Mouse (Mus musculus) limb, embryonic 12.5 days (tissue): Measurements from ENCODE around the gene Sucla2. TPM values are rescaled to one million over a fixed set of nuclear protein-coding genes. Genes with fewer than 3 reads are reported as not detected.

Experiments
- ATAC-seq: fragments of 200-750 bp; cut with Nextera tagmentation; 2 replicates; pipeline ENCODE4 v1.8.0; 2017; ENCODE audit warnings: low read depth, moderate TSS enrichment; ENCODE audit not compliant: insufficient number of reproducible peaks, insufficient read depth, low FRiP score, low TSS enrichment
- H3K27ac ChIP-seq: fragments of 300-500 bp; sonication (generic); 2 replicates; pipeline ENCODE4 v1.5.1; 2016; ENCODE audit warnings: mild to moderate bottlenecking, moderate library complexity
- H3K27me3 ChIP-seq: fragments of 300-500 bp; sonication (generic); 2 replicates; pipeline ENCODE4 v1.6.1; 2016; ENCODE audit warnings: mild to moderate bottlenecking, moderate library complexity
- H3K36me3 ChIP-seq: fragments of 300-500 bp; sonication (generic); 2 replicates; pipeline ENCODE4 v1.6.1; 2016; ENCODE audit warnings: mild to moderate bottlenecking, moderate library complexity
- H3K4me1 ChIP-seq: fragments of 300-500 bp; sonication (generic); replicated peaks from 2 replicates; pipeline ENCODE4 v1.6.1; 2016
- H3K4me2 ChIP-seq: fragments of 300-500 bp; sonication (generic); 2 replicates; pipeline ENCODE4 v1.6.1; 2016; ENCODE audit warnings: mild to moderate bottlenecking, moderate library complexity
- H3K4me3 ChIP-seq: fragments of 300-500 bp; sonication (generic); replicated peaks from 2 replicates; pipeline ENCODE4 v1.5.1; 2016; ENCODE audit warnings: mild to moderate bottlenecking
- H3K9ac ChIP-seq: fragments of 300-500 bp; sonication (generic); replicated peaks from 2 replicates; pipeline ENCODE4 v1.6.1; 2016; ENCODE audit warnings: mild to moderate bottlenecking, moderate library complexity
- H3K9me3 ChIP-seq: fragments of 300-500 bp; sonication (generic); 2 replicates; pipeline ENCODE4 v1.6.1; 2016; ENCODE audit warnings: mild to moderate bottlenecking, moderate library complexity
- WGBS: fragments of 180-500 bp; shearing (Covaris S2); methylation state at CpG from one replicate; pipeline ENCODE4 v1.1.7; 2016; 5-methylcytosine and 5-hydroxymethylcytosine counted together
- polyA plus RNA-seq: library from polyadenylated mRNA; unstranded; fragments of >200 nt; fragmentation: Nextera tagmentation; extraction: Ambion mirVana; gene quantifications from 2 replicates; pipeline ENCODE4 v1.2.1, GENCODE M21; 2016

Gene Sucla2
- 96.4 and 98.0 TPM in 2 replicates for polyA plus RNA-seq

DNA sequence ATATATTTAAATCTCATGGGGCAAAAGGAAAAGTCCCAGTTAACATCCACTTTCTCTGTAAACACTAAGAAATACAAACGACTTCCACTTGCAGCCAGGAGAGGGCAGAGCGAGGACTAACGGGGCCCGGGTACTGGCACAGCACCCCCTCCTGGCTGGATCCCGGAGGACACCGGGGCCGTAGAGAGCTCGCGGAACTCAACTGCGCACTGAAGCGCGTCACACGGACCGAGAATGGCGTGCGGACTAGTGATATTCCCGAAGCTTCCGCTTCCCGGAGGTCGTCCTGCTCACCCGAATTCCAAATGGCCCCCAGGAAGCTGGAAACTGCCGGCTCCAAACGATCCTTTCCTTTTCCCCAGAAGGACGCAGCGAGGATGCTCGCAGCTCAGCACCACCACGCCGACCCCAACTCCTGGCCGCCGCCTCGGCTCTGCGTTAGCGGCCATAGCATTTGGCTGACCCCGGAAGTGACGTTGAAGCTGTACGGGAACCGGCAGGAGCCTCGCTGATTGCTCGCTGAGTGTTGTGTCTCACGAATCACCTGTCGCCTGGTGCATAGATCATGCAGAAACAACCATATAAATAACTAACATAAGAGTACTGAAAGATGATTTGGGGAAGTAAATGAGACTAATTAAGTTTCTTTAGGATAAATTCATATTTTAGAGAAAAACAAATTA is at the start of gene Sucla2:
Gene Sucla2, plus strand, starts transcription at position 554 of the 683 bp plus-strand sequence.
- H3K4me2 ChIP-seq = peak within 1 kb of the TSS; percentile 50
- no peaks in the 10 kb centered on the region for H3K36me3 ChIP-seq
- WGBS = under 1% methylated on average over 41 of the region's 41 CpGs
- H3K4me1 ChIP-seq = no peaks in the 10 kb centered on the region
- ATAC-seq = peak; percentile 98
- H3K9ac ChIP-seq = peak within 1 kb of the TSS; percentile 51
- H3K4me3 ChIP-seq = peak within 1 kb of the TSS; percentile 47
- no peaks in the 10 kb centered on the region for H3K27me3 ChIP-seq
- peak within 1 kb of the TSS; percentile 85 for H3K27ac ChIP-seq
- H3K9me3 ChIP-seq = no peaks in the 10 kb centered on the region

DNA sequence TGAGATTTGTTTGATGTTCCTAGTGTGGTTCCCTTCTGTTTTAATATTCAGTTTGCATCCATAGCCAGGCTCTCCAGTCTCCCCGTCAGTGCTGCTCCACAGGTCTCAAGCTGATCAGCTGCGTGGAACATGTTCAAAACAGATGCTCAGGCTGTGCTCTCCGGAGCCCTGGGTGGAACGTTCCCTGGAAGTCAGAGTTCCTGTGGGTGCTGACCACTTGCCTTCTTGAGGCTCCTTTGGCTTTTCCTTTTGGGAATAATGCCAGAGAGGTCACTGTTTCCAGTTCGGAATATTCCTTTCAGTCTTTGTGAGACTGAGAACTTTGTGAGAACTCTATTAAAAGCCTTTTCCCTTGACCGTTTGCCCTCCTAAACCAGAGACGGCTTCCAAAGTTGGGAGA is 49.6 kb upstream of the Sucla2 start:
- Histone ChIP-seq H3K36me3 (no peaks in the 10 kb centered on the region), H3K27ac (no peak overlapping the region), H3K27me3 (no peaks in the 10 kb centered on the region), H3K9me3 (no peaks in the 10 kb centered on the region), H3K4me2 (no peak overlapping the region), H3K4me3 (no peak overlapping the region), H3K4me1 (peaks cover 30% of the 10 kb centered on the region), H3K9ac (no peak overlapping the region)
- ATAC-seq = no peak
- WGBS = 72% methylated on average over 7 of the region's 7 CpGs

DNA sequence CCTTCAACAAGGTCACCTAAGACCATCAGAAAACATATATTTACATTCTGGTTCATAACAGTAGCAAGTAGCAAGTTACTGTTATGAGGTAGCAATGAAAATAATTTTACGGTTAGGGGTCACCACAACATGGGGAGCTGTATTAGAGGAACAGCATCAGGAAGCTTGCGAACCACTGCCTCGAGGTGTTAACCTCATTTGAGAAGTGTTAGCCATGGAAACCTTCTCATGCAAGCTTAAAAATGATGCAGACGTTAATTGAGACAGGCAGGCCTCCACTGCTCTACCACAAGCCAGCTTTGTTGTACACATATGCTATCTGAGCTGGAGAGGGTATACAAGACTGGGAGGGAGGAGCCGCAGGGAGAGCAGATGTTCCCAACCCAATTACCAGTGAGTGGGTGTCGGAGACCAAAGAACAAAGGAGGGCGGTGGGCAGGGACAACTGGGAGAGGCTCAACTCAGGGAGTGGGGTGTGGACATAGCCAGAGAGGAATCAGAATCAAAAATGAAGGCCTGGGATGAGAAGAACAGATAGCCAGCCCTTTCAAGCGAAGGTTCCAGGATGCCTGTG is 48.7 kb upstream of the Sucla2 start:
- Histone ChIP-seq H3K9ac (no peak overlapping the region), H3K27me3 (no peaks in the 10 kb centered on the region), H3K4me1 (peaks cover 30% of the 10 kb centered on the region), H3K36me3 (no peaks in the 10 kb centered on the region), H3K27ac (no peak overlapping the region), H3K9me3 (no peaks in the 10 kb centered on the region), H3K4me3 (no peak overlapping the region), H3K4me2 (no peak overlapping the region)
- WGBS = 67% methylated on average over 8 of the region's 8 CpGs
- no peak for ATAC-seq

DNA sequence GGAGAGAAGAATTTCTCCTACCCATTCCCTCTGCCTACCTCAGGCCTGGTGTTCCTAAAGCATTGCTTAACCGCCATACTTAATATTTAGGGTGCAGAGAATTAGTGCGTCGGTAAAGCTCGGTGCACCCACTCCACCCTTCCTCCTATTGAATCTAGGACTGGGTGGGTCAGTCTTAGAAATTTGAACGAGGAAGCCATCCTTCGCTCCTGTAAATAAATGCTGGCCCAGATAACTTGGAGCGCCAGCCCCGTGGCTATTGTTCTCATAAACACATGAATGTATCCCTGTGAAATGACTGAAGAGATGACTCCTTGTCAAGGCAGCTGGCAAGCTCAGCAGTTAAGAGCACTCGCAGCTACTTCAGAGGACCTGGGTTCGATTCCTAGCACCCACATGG is 48.0 kb upstream of the Sucla2 start:
- Histone ChIP-seq H3K4me2 (no peak overlapping the region), H3K27ac (no peak overlapping the region), H3K27me3 (no peaks in the 10 kb centered on the region), H3K9me3 (no peaks in the 10 kb centered on the region), H3K4me1 (peaks cover 36% of the 10 kb centered on the region), H3K9ac (no peak overlapping the region), H3K4me3 (no peak overlapping the region), H3K36me3 (no peaks in the 10 kb centered on the region)
- ATAC-seq = no peak
- 96% methylated on average over 10 of the region's 10 CpGs for WGBS

DNA sequence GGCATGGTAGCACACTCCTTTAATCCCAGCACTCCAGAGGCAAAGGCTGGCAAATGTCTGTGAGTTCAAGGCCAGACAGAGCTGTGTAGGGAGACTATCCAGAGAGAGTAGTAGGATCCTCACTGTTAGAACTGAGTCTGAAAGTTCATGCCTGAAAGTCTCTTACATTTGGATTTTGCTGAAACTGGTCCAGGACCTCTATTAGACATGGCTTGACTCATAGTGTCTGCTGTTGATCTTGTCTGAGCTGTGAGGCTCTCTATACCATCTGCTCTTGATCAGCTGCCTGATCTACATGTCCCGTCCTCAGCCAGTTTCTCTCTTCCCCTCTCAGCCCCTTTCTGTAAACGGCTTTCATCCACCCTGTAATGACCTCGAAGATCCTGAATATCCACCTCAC is 46.8 kb upstream of the Sucla2 start:
- WGBS = 75% methylated on average over 3 of the region's 3 CpGs
- Histone ChIP-seq H3K27me3 (no peaks in the 10 kb centered on the region), H3K4me3 (no peak overlapping the region), H3K27ac (no peak overlapping the region), H3K9me3 (no peaks in the 10 kb centered on the region), H3K4me1 (peaks cover 34% of the 10 kb centered on the region), H3K4me2 (no peak overlapping the region), H3K36me3 (no peaks in the 10 kb centered on the region), H3K9ac (no peak overlapping the region)
- ATAC-seq = no peak

DNA sequence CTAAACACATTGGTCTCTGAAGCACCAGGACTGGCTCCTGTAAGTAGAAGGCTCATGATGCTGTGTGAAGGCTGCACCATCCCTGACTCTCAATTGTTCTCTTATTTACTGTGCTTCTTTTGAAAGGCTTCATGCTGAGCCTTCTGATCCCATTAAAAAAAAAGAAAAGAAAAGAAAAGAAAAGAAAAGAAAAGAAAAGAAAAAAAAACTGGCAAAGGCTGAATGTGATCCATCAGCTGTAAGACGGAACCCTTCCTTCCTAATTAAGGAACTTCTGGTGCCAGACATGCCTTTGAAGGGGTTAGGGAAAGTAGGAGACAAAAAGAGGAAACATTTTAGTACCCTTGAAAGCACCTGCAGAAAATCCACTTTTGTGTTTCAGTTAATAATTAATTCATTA is 45.3 kb upstream of the Sucla2 start:
- no peaks in the 10 kb centered on the region for H3K9me3 ChIP-seq
- WGBS = 70% methylated on average over 1 of the region's 1 CpGs
- no peak overlapping the region for H3K9ac ChIP-seq
- H3K27me3 ChIP-seq = no peaks in the 10 kb centered on the region
- H3K4me3 ChIP-seq = no peak overlapping the region
- no peaks in the 10 kb centered on the region for H3K36me3 ChIP-seq
- no peak for ATAC-seq
- peaks cover 22% of the 10 kb centered on the region for H3K4me1 ChIP-seq
- no peak overlapping the region for H3K4me2 ChIP-seq
- no peak overlapping the region for H3K27ac ChIP-seq

DNA sequence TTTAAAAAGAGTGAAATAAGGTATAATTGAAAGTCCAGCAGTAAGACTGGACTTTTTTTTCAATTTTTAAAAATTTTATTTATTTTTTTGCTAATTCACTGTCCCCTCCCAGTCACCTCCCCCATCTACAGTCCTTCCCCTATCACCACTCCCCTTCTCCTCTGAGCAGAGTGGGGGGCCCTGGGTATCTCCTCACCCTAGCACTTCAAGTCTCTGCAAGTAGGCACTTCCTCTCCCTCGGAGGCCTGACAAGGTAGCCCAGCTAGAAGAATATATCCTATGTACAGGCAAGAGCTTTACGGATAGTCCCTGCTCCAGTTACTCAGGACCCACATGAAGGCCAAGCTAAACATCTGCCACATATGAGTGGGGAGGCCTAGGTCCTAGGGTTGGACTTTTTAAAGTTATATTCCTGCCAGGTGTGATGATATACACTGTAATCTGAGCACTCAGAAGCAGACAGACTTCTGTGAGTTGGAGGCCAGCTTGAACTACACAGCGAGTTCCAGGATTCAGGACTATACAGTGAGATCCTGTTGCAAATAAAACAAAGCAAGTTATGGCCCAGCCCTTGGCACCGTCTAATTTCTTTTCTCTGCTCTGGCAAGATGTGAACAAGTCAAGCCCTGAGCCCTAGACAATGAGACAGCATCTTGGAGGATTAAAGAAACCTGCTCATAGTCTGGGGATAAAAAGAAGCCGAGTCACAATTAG is 41.4 kb upstream of the Sucla2 start:
- Histone ChIP-seq H3K27me3 (no peaks in the 10 kb centered on the region), H3K27ac (0 out of 2 replicates have a peak overlapping the region, but pooled peaks have one; percentile 20), H3K4me2 (no peak overlapping the region), H3K4me1 (peaks cover 11% of the 10 kb centered on the region), H3K9ac (no peak overlapping the region), H3K36me3 (no peaks in the 10 kb centered on the region), H3K9me3 (no peaks in the 10 kb centered on the region), H3K4me3 (no peak overlapping the region)
- WGBS = 64% methylated on average over 5 of the region's 5 CpGs
- ATAC-seq = 0 out of 2 replicates have a peak, but pooled peaks have one; percentile 54

DNA sequence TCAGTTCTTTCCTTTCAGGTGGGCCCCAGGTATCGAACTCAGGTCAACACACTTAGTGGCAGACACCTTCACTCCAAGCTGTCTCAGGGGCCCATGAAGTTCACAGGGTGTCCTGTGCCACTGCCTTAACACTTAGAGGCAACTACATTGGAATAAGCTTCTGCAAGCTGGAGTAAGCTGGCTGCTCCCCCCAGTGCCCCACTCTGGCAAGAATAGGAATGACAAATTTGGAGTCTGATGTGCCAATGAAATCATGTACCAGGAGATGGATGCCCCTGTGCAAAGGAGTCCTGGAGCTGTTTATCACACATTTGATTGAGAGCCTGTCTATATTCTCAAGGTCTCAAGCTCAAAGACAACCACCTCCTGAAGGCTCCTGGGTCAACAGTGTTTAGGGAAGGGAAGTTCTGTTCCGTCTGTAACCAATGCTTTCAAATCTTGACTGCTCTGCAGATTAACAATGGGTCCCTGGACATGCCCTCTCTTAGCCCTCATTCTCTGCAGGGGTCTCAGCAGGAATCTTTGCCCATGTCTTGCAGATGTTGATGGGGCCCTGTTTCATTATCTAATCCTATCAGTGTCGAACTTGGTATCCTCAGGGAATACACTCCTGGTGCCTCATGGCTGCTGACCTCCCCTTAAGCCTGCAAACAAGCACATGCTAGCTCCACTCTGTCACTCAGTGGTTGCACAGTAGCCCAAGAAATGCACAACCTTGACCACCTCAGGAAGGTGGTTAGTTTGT is 40.6 kb upstream of the Sucla2 start:
- Histone ChIP-seq H3K4me1 (peaks cover 11% of the 10 kb centered on the region), H3K36me3 (no peaks in the 10 kb centered on the region), H3K27me3 (no peaks in the 10 kb centered on the region), H3K4me3 (no peak overlapping the region), H3K27ac (no peak overlapping the region), H3K9ac (no peak overlapping the region), H3K4me2 (no peak overlapping the region), H3K9me3 (no peaks in the 10 kb centered on the region)
- ATAC-seq = no peak
- WGBS = 76% methylated on average over 3 of the region's 3 CpGs

DNA sequence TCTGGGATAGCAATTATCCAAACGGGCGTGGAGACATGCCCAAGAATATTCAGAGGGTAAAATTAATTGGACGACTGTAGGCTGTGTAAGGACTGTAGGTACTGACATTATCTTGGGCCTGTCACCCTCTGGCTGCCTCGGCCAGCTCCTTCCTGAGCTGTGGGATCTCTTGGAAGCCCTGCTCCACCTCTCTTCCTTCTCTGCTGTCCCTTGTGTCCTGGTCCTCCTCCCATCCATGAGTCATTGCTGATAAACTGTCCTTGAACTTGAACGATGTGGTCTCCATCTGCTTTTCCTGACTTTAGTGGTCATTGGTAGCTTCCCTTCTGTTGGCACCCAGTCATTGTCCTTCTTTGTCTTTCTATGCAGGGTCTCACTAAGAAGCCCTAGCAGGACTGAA is 38.5 kb upstream of the Sucla2 start:
- H3K4me3 ChIP-seq = no peak overlapping the region
- H3K27ac ChIP-seq = no peak overlapping the region
- peaks cover 8% of the 10 kb centered on the region for H3K4me1 ChIP-seq
- WGBS = 84% methylated on average over 5 of the region's 5 CpGs
- H3K9me3 ChIP-seq = no peaks in the 10 kb centered on the region
- H3K27me3 ChIP-seq = no peaks in the 10 kb centered on the region
- H3K36me3 ChIP-seq = no peaks in the 10 kb centered on the region
- H3K4me2 ChIP-seq = no peak overlapping the region
- ATAC-seq = no peak
- no peak overlapping the region for H3K9ac ChIP-seq

DNA sequence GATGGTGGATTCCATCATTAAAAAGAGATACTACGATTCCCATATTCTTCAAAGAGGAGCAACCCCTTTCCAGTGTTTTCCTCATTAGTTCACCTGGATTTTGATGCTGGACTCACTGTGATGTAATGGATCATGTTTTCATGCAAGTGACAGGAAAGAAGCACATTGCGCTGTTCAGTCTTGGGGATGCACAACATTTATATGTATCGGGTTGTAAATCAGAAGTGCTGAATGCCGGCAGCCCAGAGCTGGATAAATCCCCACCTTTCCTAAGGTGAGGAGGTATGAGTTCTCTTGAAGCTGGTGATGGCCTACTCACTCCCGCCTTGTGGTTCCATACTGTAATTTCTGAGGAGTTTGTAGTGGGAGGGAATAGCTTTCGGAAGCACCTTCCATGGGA is 31.8 kb upstream of the Sucla2 start:
- Histone ChIP-seq H3K27ac (no peak overlapping the region), H3K4me1 (no peaks in the 10 kb centered on the region), H3K27me3 (no peaks in the 10 kb centered on the region), H3K9me3 (no peaks in the 10 kb centered on the region), H3K4me3 (no peak overlapping the region), H3K9ac (no peak overlapping the region), H3K4me2 (no peak overlapping the region), H3K36me3 (no peaks in the 10 kb centered on the region)
- 93% methylated on average over 6 of the region's 6 CpGs for WGBS
- ATAC-seq = no peak

DNA sequence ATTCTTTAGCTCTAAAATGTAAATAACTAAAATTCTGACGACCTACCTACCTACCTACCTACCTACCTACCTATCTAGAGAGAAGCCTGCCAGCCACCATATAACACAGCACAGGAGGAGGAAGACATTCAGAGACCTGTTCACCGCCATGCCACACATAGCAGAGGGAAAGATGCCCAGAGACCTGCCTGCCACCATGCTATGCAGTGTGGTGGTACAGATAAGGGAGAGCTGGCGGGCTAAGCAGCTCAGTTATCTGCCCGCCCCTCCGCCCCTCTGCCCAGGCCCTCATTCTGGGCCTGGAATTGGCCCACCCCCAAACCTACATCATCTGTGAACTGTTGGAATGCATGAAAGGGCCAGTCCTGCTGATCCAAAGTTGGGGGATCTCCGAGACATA is 31.0 kb upstream of the Sucla2 start:
- H3K36me3 ChIP-seq = no peaks in the 10 kb centered on the region
- no peak for ATAC-seq
- H3K9ac ChIP-seq = no peak overlapping the region
- no peak overlapping the region for H3K27ac ChIP-seq
- no peak overlapping the region for H3K4me2 ChIP-seq
- H3K9me3 ChIP-seq = no peaks in the 10 kb centered on the region
- 77% methylated on average over 6 of the region's 6 CpGs for WGBS
- no peaks in the 10 kb centered on the region for H3K4me1 ChIP-seq
- H3K27me3 ChIP-seq = no peaks in the 10 kb centered on the region
- H3K4me3 ChIP-seq = no peak overlapping the region
